Mouse (Mus musculus) T-helper 17 cell (primary cell): ENCODE data around the gene Cep57l1.

Experiments used
- in situ Hi-C, 2 experiments: fragments of 300-600 bp; cut with MboI, MseI; formaldehyde crosslinking; loops; 1 replicate in 1 of 2; 2 replicates in 1 of 2; pipeline ENCODE4 v1.15.1; 2025; ENCODE audit warnings: high pct_unique_total_duplicates in 2 of 2

The Cep57l1 gene

GRCm38 (mm10) chr10:41682546-41683393 is 126.9 kb downstream of the Cep57l1 start:
- in situ Hi-C loops: loop anchor here in 1 of 2 experiments (5.0 kb wide), 1 partner anchor 175 kb away; no protein-coding TSS in a partner anchor

GRCm38 (mm10) chr10:41678746-41679360 is 130.8 kb downstream of the Cep57l1 start:
- in situ Hi-C loops: loop anchor here (5.0 to 10.0 kb wide), 3 partner anchors 164 to 674 kb away; partner anchors contain the start of gene Cd164 (in 1 of the 2)

- in situ Hi-C loops: loop anchor here (5.0 to 10.0 kb wide), 3 partner anchors 163 to 673 kb away; partner anchors contain the start of gene Cd164 (in 1 of the 2)
Measured at GRCm38 (mm10) chr10:41677396-41677795, 132.3 kb downstream of the Cep57l1 start.

- in situ Hi-C loops: loop anchor here (5.0 to 10.0 kb wide), 3 partner anchors 162 to 672 kb away; partner anchors contain the start of gene Cd164 (in 1 of the 2)
Measured at GRCm38 (mm10) chr10:41676661-41677061, 133.0 kb downstream of the Cep57l1 start.

- in situ Hi-C loops: loop anchor here (5.0 to 10.0 kb wide), 3 partner anchors 161 to 671 kb away; partner anchors contain the start of gene Cd164 (in 1 of the 2)
Measured at GRCm38 (mm10) chr10:41675842-41676571, 133.7 kb downstream of the Cep57l1 start.

- in situ Hi-C loops: loop anchor here (5.0 to 10.0 kb wide), 3 partner anchors 160 to 670 kb away; partner anchors contain the start of gene Cd164 (in 1 of the 2)
Measured at GRCm38 (mm10) chr10:41675243-41675642, 134.4 kb downstream of the Cep57l1 start.

- in situ Hi-C loops: loop anchor here (10.0 kb wide), 2 partner anchors 160 to 670 kb away; partner anchors contain the start of gene Cd164 (in 1 of the 2)
Measured at GRCm38 (mm10) chr10:41674362-41674761, 135.3 kb downstream of the Cep57l1 start.

GRCm38 (mm10) chr10:41670196-41670595 is 139.5 kb downstream of the Cep57l1 start:
- in situ Hi-C loops: loop anchor here (10.0 kb wide), 2 partner anchors 155 to 665 kb away; partner anchors contain the start of gene Cd164 (in 1 of the 2)
